26 mouse cellular contexts compared by ENCODE assay signal in the genomic region with DNA sequence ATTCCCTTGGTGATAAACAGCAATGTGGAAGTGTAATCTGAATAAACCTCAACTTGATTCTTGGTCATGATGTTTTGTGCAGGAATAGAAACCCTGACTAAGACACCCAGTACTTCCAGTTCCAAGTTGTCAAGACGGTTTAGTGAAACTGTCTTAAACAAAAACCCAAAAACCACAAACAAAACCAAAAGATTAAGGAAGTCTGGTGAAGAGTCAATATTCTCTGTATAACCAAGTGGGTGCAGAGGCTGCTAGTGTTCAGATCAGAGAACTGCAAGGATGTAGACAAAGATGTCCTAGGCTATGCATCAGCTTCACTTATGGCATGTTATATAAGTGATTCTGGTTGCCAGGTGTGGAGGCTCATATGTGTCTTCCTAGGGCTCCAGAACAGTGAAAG. TPM values are rescaled to one million over a fixed set of nuclear protein-coding genes. Genes with fewer than 3 reads are reported as not detected.
"Had no signal": no experiment of that assay in that cellular context is flagged by ENCODE, and none has a peak within 500 bp of the region (broad histone marks: within the 10 kb centered on the region; RNA-seq: fewer than 3 reads in every experiment).

No protein-coding gene starts in this region.

- H3K4me2 ChIP-seq: limb, embryonic 13.5 days; lung, embryonic 14.5 days; midbrain, embryonic 11.5 days; midbrain, embryonic 15.5 days; neural tube, embryonic 12.5 days; neural tube, embryonic 15.5 days; stomach, embryonic 15.5 days had no signal

- H3K9me3 ChIP-seq: limb, embryonic 10.5 days; limb, embryonic 13.5 days; midbrain, embryonic 15.5 days; neural tube, embryonic 12.5 days; neural tube, embryonic 15.5 days; stomach, embryonic 15.5 days had no signal

- H3K4me3 ChIP-seq: limb, embryonic 10.5 days; limb, embryonic 13.5 days; midbrain, embryonic 15.5 days; neural tube, embryonic 12.5 days; neural tube, embryonic 15.5 days; stomach, embryonic 15.5 days had no signal

- H3K9ac ChIP-seq: limb, embryonic 13.5 days; liver, embryonic 14.5 days; liver, postnatal 0 days; lung, embryonic 14.5 days; midbrain, embryonic 15.5 days; neural tube, embryonic 12.5 days; neural tube, embryonic 15.5 days; stomach, embryonic 15.5 days had no signal

- H3K27ac ChIP-seq: limb, embryonic 10.5 days; limb, embryonic 13.5 days; liver, embryonic 14.5 days; macrophage; midbrain, embryonic 15.5 days; neural tube, embryonic 12.5 days; neural tube, embryonic 15.5 days; stomach, embryonic 15.5 days had no signal

- H3K4me1 ChIP-seq: limb, embryonic 10.5 days; limb, embryonic 13.5 days; midbrain, embryonic 15.5 days; neural tube, embryonic 12.5 days; neural tube, embryonic 15.5 days; stomach, embryonic 15.5 days had no signal

- DNase-seq: kidney, adult 18-20 months; kidney, adult 9 months; kidney, postnatal 14 days; kidney, postnatal 4 days; liver; liver, postnatal 0 days; lung, embryonic 14.5 days; retina, postnatal 1 day; right cerebral cortex, postnatal 25 days; spleen, adult 18-20 months; thymus, postnatal 25 days had no signal

- H3K36me3 ChIP-seq: limb, embryonic 10.5 days; limb, embryonic 13.5 days; midbrain, embryonic 15.5 days; neural tube, embryonic 12.5 days; neural tube, embryonic 15.5 days; stomach, embryonic 15.5 days had no signal

- H3K27me3 ChIP-seq: limb, embryonic 13.5 days; midbrain, embryonic 15.5 days; neural tube, embryonic 12.5 days; neural tube, embryonic 15.5 days; stomach, embryonic 15.5 days had no signal

- ATAC-seq: liver, postnatal 0 days; lung, postnatal 0 days; midbrain, embryonic 15.5 days had no signal

RNA-seq across cellular contexts. Expression of gene 2410137M14Rik, which starts 14.2 kb away (rescaled TPM):
- total RNA-seq: layer of hippocampus, adult 18-20 months; layer of hippocampus, postnatal 14 days; megakaryocyte-erythroid progenitor cell, adult 5-6 weeks had no signal
- polyA plus RNA-seq: kidney, embryonic 16.5 days; limb, embryonic 10.5 days; limb, embryonic 13.5 days; liver, embryonic 14.5 days; liver, postnatal 0 days; lung, embryonic 14.5 days; macrophage; midbrain, embryonic 11.5 days; neural tube, embryonic 12.5 days; neural tube, embryonic 15.5 days; stomach, embryonic 15.5 days; thymus, postnatal 0 days had no signal

RNA-seq across cellular contexts. Expression of gene H2-M5, which starts 22.5 kb away (rescaled TPM):
- total RNA-seq: megakaryocyte-erythroid progenitor cell, adult 5-6 weeks had no signal
- polyA plus RNA-seq: liver, postnatal 0 days; macrophage had no signal
